ENCODE assay signal across 23 mouse cellular contexts in genomic region chr19:7315587-7315984, GRCm38 (mm10). TPM values are rescaled to one million over a fixed set of nuclear protein-coding genes. Genes with fewer than 3 reads are reported as not detected.
DNase-seq lines count a peak whose midpoint lies in the region; ATAC-seq and TF ChIP-seq lines count a peak whose summit lies in the region.
"Had no signal": no experiment of that assay in that cellular context is flagged by ENCODE, and none has a peak within 500 bp of the region (broad histone marks: within the 10 kb centered on the region; RNA-seq: fewer than 3 reads in every experiment).

No protein-coding gene starts in this region.

- TF ChIP-seq POLR2A in myocyte (IDR thresholded peaks at IDR 0.05; ENCODE audit: insufficient read length, low read depth): no peak

- peaks cover 88% of the 10 kb centered on the region for H3K79me2 ChIP-seq in myocyte (ENCODE audit: control insufficient read depth, insufficient read depth)

- DNase-seq in forebrain, embryonic 14.5 days (ENCODE audit: low spot score): peak; percentile 29
- DNase-seq in forebrain, embryonic 11.5 days (ENCODE audit: low spot score): no peak
- DNase-seq in left cerebral cortex, adult 2 months (ENCODE audit: extremely low spot score in 1 of 2, low spot score in 2 of 2): no peak
- DNase-seq in left cerebral cortex, postnatal 10 days (ENCODE audit: extremely low spot score in 1 of 2, low spot score in 2 of 2): no peak
- no peak for DNase-seq in spleen, postnatal 14 days (ENCODE audit: low spot score in 2 of 2)
- DNase-seq: cerebellum, adult 11-12 months; gastrocnemius, postnatal 25 days; heart, adult 18-20 months; kidney, adult 11 months; kidney, postnatal 14 days; liver, embryonic 13.5 days; right cerebral cortex, postnatal 25 days; thymus, postnatal 4 days had no signal

- H3K9me3 ChIP-seq in forebrain, embryonic 14.5 days (replicated peaks; ENCODE audit: control insufficient read depth, low read length): no peaks in the 10 kb centered on the region
- H3K9me3 ChIP-seq in forebrain, embryonic 11.5 days (ENCODE audit: control insufficient read depth, low read length): no peaks in the 10 kb centered on the region
- no peaks in the 10 kb centered on the region for H3K9me3 ChIP-seq in liver, embryonic 12.5 days (replicated peaks)
- H3K9me3 ChIP-seq: embryonic facial prominence, embryonic 13.5 days; G1E; heart, embryonic 12.5 days; liver, embryonic 13.5 days; midbrain, embryonic 12.5 days had no signal

- H3K27me3 ChIP-seq in forebrain, embryonic 14.5 days (replicated peaks; ENCODE audit: control insufficient read depth, insufficient read depth, low read length): no peaks in the 10 kb centered on the region
- H3K27me3 ChIP-seq in forebrain, embryonic 11.5 days (ENCODE audit: control insufficient read depth, insufficient read depth, low read length): no peaks in the 10 kb centered on the region
- no peaks in the 10 kb centered on the region for H3K27me3 ChIP-seq in myocyte (ENCODE audit: control insufficient read depth, insufficient read depth, insufficient read length)
- H3K27me3 ChIP-seq in liver, embryonic 12.5 days (replicated peaks): no peaks in the 10 kb centered on the region
- H3K27me3 ChIP-seq: embryonic facial prominence, embryonic 13.5 days; heart, embryonic 12.5 days; liver, embryonic 13.5 days; midbrain, embryonic 12.5 days; Patski had no signal

- TF ChIP-seq CTCF in left cerebral cortex, adult 2 months (IDR thresholded peaks at IDR 0.05): no peak

- no peak overlapping the region for H3K27ac ChIP-seq in forebrain, embryonic 14.5 days (ENCODE audit: low read depth, low read length)
- H3K27ac ChIP-seq in forebrain, embryonic 11.5 days (ENCODE audit: low read depth, low read length): no peak overlapping the region
- H3K27ac ChIP-seq in left cerebral cortex, adult 2 months: peak overlapping the region; percentile 21; the same call in 1 of the 2 replicates
- no peak overlapping the region for H3K27ac ChIP-seq in liver, embryonic 12.5 days
- H3K27ac ChIP-seq: hindbrain, embryonic 14.5 days; liver, embryonic 13.5 days; macrophage; midbrain, embryonic 12.5 days had no signal

- no peaks in the 10 kb centered on the region for H3K36me3 ChIP-seq in forebrain, embryonic 14.5 days (ENCODE audit: control insufficient read depth, insufficient read depth, low read length)
- no peaks in the 10 kb centered on the region for H3K36me3 ChIP-seq in forebrain, embryonic 11.5 days (ENCODE audit: control insufficient read depth, insufficient read depth, low read length)
- no peaks in the 10 kb centered on the region for H3K36me3 ChIP-seq in myocyte (ENCODE audit: control insufficient read depth, insufficient read depth)
- no peaks in the 10 kb centered on the region for H3K36me3 ChIP-seq in liver, embryonic 12.5 days
- H3K36me3 ChIP-seq: embryonic facial prominence, embryonic 13.5 days; heart, embryonic 12.5 days; liver, embryonic 13.5 days; midbrain, embryonic 12.5 days had no signal

- H3K4me1 ChIP-seq in forebrain, embryonic 14.5 days (ENCODE audit: control insufficient read depth, insufficient read depth, low read length): peaks cover 19% of the 10 kb centered on the region
- H3K4me1 ChIP-seq in forebrain, embryonic 11.5 days (replicated peaks; ENCODE audit: control insufficient read depth, insufficient read depth, low read length): peaks cover 9% of the 10 kb centered on the region
- peaks cover 69% of the 10 kb centered on the region for H3K4me1 ChIP-seq in liver, embryonic 12.5 days

- intact Hi-C loops in left cerebral cortex, adult 2 months (cut with DNase I): no loop called here
- intact Hi-C loops in left cerebral cortex, postnatal 10 days (cut with DNase I): no loop called here

- no peak for ATAC-seq in forebrain, embryonic 14.5 days
- no peak for ATAC-seq in forebrain, embryonic 11.5 days (replicated peaks; ENCODE audit: low FRiP score)
- ATAC-seq in common myeloid progenitor, adult 5-6 weeks (replicated peaks; ENCODE audit: low read depth, poor library complexity, severe bottlenecking): peak; percentile 31; the same call in 1 of the 2 replicates
- no peak for ATAC-seq in liver, embryonic 12.5 days
- ATAC-seq: Patski had no signal

- no peak overlapping the region for H3K4me2 ChIP-seq in forebrain, embryonic 14.5 days (ENCODE audit: low read length)
- H3K4me2 ChIP-seq in forebrain, embryonic 11.5 days (ENCODE audit: low read depth, low read length, severe bottlenecking): no peak overlapping the region
- H3K4me2 ChIP-seq in myocyte (ENCODE audit: low read depth): peak overlapping the region; percentile 74
- no peak overlapping the region for H3K4me2 ChIP-seq in liver, embryonic 12.5 days
- H3K4me2 ChIP-seq: embryonic facial prominence, embryonic 13.5 days; heart, embryonic 12.5 days; hindbrain, embryonic 14.5 days; liver, embryonic 13.5 days; midbrain, embryonic 12.5 days had no signal

- H3K4me3 ChIP-seq in forebrain, embryonic 14.5 days (ENCODE audit: low read depth, low read length): no peak overlapping the region
- no peak overlapping the region for H3K4me3 ChIP-seq in forebrain, embryonic 11.5 days (ENCODE audit: low read depth, low read length)
- no peak overlapping the region for H3K4me3 ChIP-seq in left cerebral cortex, adult 2 months
- no peak overlapping the region for H3K4me3 ChIP-seq in myocyte
- no peak overlapping the region for H3K4me3 ChIP-seq in liver, embryonic 12.5 days
- H3K4me3 ChIP-seq: embryonic facial prominence, embryonic 13.5 days; heart, embryonic 12.5 days; liver, embryonic 13.5 days; midbrain, embryonic 12.5 days had no signal

- no peak overlapping the region for H3ac ChIP-seq in myocyte (ENCODE audit: control insufficient read depth, insufficient read length)

- H3K9ac ChIP-seq in forebrain, embryonic 14.5 days (ENCODE audit: low read length): no peak overlapping the region
- H3K9ac ChIP-seq in forebrain, embryonic 11.5 days (ENCODE audit: low read length): no peak overlapping the region
- H3K9ac ChIP-seq in liver, embryonic 12.5 days: no peak overlapping the region
- H3K9ac ChIP-seq: embryonic facial prominence, embryonic 13.5 days; heart, embryonic 12.5 days; hindbrain, embryonic 14.5 days; liver, embryonic 13.5 days; midbrain, embryonic 12.5 days had no signal

- 57% methylated on average over 4 of the region's 4 CpGs for WGBS in forebrain, embryonic 14.5 days
- WGBS in forebrain, embryonic 11.5 days: 69% methylated on average over 4 of the region's 4 CpGs
- 75% methylated on average over 4 of the region's 4 CpGs for WGBS in liver, embryonic 12.5 days (ENCODE audit: insufficient replicate concordance)

TF ChIP-seq in myocyte, 11 proteins besides CTCF, POLR2A, EP300 and RAD21:
- no peak for TF ChIP-seq USF1 (IDR thresholded peaks at IDR 0.05; ENCODE audit: low read depth)
- TF ChIP-seq POLR2AphosphoS2 (IDR thresholded peaks at IDR 0.05; ENCODE audit: insufficient read length, low read depth): no peak
TF ChIP-seq in myocyte: peak in this region for 0.

RNA-seq across cellular contexts. Expression of gene Mark2, which starts 26.1 kb away (rescaled TPM):
- 32.6 and 38.6 TPM in 2 replicates for polyA plus RNA-seq in forebrain, embryonic 14.5 days (2014; fragmentation: Nextera tagmentation; extraction: Ambion mirVana)
- 61.2 and 62.0 TPM in 2 replicates for polyA plus RNA-seq in forebrain, embryonic 11.5 days (2014; fragmentation: Nextera tagmentation; extraction: Ambion mirVana)
- 100 to 1,000 TPM; 133 to 148 TPM for total RNA-seq in left cerebral cortex, adult 2 months (2021)
- total RNA-seq in left cerebral cortex, postnatal 10 days (2021): 100 to 1,000 TPM; 113 to 116 TPM
- total RNA-seq in common myeloid progenitor, adult 5-6 weeks (2017): 17.9 and 40.2 TPM in 2 replicates
- polyA plus RNA-seq in myocyte (2012; fragmentation: generic; extraction: Trizol): 33.7 TPM
- 41.3 and 42.0 TPM in 2 replicates for polyA plus RNA-seq in liver, embryonic 12.5 days (2016; fragmentation: Nextera tagmentation; extraction: Ambion mirVana)

RNA-seq across cellular contexts. Expression of gene Rcor2, which starts 48.5 kb away (rescaled TPM):
- polyA plus RNA-seq in forebrain, embryonic 14.5 days (2014; fragmentation: Nextera tagmentation; extraction: Ambion mirVana): 36.2 and 36.6 TPM in 2 replicates
- polyA plus RNA-seq in forebrain, embryonic 11.5 days (2014; fragmentation: Nextera tagmentation; extraction: Ambion mirVana): 62.8 and 72.4 TPM in 2 replicates
- total RNA-seq in left cerebral cortex, adult 2 months (2021): 10 to 100 TPM; 14.3 to 14.7 TPM
- total RNA-seq in left cerebral cortex, postnatal 10 days (2021): 10 to 100 TPM; 16.0 to 18.7 TPM
- total RNA-seq in common myeloid progenitor, adult 5-6 weeks (2017): 5.9 and 9.0 TPM in 2 replicates
- polyA plus RNA-seq in myocyte (2012; fragmentation: generic; extraction: Trizol): 34.1 TPM
- polyA plus RNA-seq in liver, embryonic 12.5 days (2016; fragmentation: Nextera tagmentation; extraction: Ambion mirVana): 4.0 and 5.1 TPM in 2 replicates
